Mouse (Mus musculus) C2C12 (cell line): ENCODE measurements around the gene Pdgfc.

ENCODE experiments used
- CTCF ChIP-seq: IDR thresholded peaks from one replicate; pipeline ENCODE4 v1.5.1; 2011; ENCODE audit not compliant: control insufficient read depth, insufficient read depth, insufficient read length
- MYOG ChIP-seq: IDR thresholded peaks from one replicate; pipeline ENCODE4 v1.6.1; 2011; ENCODE audit not compliant: control insufficient read depth, insufficient read length; ENCODE audit errors: extremely low read depth
- USF1 ChIP-seq: IDR thresholded peaks from one replicate; pipeline ENCODE4 v1.6.1; 2011; ENCODE audit warnings: low read depth, mild to moderate bottlenecking, control low read depth, moderate library complexity

DNA sequence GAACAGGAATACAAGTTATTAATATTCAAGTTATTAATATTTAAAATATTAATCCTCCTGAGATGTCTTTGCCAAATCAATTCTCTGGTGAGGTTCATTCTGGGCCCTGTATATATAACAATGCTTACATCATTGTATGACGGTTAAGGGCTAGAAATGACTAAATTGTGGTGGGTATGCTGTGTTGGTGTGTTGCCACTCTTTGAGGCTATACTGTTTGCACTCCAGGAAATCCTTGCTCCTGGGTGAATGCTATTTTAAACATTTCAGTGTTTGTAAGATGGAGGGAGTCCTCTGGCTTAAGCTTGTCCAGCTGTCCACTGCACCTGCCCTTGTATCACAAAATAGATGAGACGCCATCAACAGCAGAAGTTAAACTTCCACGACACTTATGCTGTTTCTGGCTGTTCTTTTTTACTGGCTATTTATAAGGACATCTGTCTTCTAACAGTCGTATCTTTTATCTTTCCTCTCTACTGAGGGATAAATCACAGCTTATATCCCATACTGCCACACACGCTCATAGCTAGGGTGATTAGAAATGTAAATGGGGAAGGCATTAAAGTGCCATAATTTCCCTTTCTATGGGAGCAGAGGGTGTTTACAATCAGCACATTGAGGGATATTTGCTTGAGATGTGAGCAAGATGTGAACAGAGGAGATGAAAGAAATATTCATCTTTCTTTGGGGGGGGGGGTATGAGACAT lies 9.3 kb downstream of the Pdgfc start:
- TF ChIP-seq CTCF (no peak), USF1 (no peak), MYOG (no peak)
